Mouse (Mus musculus) lung, adult 2 months (tissue): ENCODE measurements around the gene Myt1.

ENCODE experiments used
- CTCF ChIP-seq: fragments of 200-500 bp; IDR thresholded peaks from 2 replicates; pipeline ENCODE4 v1.5.1; 2011; ENCODE audit warnings: mild to moderate bottlenecking, low read length, control low read depth; ENCODE audit not compliant: insufficient read depth
- POLR2A ChIP-seq: fragments of 200-500 bp; IDR thresholded peaks from 2 replicates; pipeline ENCODE4 v1.6.1; 2011; ENCODE audit warnings: low read depth, mild to moderate bottlenecking, control low read depth, low read length, borderline replicate concordance; ENCODE audit errors: extremely low read depth

DNA sequence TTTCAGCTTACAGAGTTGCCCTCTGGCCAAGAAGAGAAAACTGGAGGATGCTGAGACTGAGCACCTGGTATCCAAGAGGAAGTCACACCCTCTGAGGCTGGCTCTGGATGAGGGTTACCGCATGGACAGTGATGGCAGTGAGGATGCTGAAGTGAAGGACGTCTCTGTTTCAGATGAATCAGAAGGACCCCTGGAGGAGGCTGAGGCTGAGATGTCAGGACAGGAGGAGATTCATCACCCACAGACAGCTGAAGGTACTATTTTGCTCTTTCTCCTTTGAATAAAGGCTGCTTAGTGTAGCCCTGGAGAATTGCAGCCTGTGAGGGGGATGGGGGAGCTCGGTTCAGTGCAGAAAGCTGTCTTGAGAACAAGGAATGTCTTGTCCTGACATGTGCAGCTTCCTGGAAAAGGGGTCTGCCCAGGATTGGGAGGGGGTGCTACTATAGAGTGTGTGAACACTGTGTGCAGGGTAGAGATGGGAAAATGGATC is 32.6 kb downstream of the Myt1 start:
- TF ChIP-seq CTCF = no peak
- TF ChIP-seq POLR2A = no peak
